Mouse (Mus musculus): ENCODE measurements around the gene Tbx21.

Gene Tbx21

DNA sequence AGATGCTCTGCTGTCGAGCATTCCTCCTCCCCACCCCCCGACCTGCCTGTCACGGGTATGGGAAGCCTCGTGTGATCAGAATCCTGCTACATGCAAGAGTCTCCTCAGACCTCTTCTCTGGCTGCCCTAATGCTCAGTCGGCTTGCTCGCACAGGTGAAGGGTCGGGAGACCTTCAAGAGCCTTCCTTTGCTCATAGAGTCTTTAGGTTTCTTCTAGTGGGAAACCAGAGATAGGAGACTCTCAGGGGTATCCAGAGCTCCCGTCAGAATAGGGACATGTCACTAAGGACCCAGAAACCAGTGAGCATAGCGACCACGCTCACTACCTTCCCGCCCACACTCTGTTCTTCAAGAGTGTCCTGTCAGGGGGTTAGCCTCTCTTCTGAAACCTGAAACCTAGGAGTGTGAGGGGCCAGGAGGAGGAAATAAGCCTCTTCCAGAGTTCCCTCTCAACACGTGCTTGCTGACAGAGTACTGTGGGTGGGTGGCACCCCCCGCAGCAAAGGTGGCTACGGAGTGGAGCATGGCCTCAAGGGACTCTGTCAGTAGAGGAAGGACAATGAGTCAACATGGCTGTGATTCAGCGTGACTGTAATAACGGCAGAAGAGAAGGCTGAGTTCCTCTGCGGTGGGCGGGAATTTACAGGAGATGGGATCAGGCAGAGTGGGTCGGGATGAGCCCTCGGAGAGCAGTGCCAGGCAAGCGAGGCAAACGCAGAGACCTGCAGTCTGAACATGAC, 31.6 kb downstream of the Tbx21 start:
- DNase-seq (ENCODE audit: low read depth, low spot score), result no peak

DNA sequence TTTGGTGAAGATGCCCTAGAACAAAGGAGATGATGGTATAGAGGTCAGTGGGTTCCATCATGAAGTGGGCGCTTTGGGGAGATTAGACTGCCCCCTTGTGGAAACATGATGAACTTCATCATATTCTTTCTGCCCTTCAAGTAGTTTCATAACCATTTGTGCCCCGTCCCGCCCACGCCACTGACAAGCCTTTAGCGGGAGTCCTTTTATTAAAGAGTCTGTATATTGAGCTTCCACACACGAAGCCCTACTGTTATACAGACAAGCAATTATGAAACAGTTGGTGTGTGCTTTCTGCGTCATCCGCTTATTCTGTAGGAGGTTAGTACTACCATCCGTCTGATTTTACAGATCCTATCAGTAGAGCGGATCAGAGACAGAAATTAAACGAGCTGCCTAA, 32.2 kb downstream of the Tbx21 start:
- DNase-seq (ENCODE audit: low read depth, low spot score), result peak; percentile 83

DNA sequence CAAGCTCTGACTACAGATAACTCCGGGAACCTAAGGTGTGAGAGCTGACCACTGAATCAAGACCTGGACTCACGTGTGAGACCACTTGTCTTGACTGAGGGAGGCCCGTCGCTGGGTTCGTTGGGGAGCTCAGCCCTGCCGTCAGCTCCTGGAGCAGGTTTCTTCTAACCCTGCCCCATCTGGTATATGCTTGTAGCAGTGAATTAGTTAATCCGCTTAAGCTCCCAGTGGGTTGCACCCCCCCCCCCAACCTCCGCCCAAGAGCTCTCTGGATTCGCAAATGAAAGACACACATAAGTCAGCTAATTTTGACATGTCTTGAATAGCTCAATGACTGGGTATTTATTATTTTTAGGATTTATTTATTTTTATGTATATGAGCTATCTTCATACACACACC, 34.8 kb downstream of the Tbx21 start:
- no peak for DNase-seq (ENCODE audit: low read depth, low spot score)

DNA sequence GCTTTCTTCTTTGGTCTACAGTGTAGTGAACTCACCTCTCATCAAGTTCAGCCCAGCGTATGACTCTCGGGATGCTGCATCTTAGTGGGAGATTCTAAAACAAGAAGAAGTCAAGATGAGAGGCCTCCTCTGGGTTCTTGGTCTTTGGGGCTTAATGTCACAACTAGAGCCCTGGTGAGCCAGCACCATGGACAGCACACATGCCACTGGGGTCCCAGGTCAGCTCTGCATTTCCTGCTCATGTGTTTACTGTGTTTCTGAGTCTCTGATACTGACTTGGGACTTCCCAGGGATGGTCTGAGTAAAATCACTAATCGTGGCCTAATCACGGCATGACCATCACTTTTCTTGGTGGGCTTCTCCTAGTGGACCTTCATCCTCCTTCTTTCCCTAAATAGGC, 36.4 kb downstream of the Tbx21 start:
- no peak for DNase-seq (ENCODE audit: low read depth, low spot score)

DNA sequence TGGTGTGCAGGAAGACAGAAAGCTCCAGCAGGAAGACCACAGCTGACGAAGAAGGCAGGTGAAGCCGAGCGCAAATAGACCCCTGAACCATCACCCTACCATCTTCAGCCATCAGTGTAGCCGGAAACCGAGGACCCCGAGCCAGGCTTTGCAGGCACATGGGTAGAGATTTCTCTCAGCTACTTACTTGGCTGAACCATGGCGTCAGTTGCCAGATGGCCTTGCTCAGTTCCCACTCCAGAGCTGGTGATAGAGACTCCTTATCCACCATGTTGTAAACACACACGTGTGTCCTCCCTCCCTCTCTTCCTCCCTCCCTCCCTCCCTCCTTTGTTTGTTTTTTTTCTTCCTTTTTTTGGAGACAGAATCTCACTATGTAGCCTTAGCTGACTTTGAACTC, 40.9 kb downstream of the Tbx21 start:
- DNase-seq (ENCODE audit: low read depth, low spot score), result no peak

DNA sequence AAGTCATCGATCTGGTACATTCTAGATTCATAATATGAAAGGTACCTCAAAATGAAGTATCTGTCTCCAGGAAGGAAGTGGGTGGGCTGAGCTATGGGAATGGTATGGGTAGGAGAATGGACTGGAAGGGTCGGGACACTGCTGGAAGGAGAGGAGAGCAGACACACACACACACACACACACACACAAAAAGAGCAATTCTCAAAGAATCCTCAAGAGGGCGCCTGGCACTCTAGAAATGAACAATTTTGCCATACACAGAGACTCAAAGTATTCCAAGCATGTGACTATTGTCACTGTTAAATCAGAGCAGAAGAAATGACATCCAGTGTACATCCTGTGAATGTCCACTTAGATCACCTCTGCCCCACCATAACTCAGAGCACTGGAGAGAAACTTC, 42.6 kb downstream of the Tbx21 start:
- peak; percentile 65 for DNase-seq (ENCODE audit: low read depth, low spot score)

DNA sequence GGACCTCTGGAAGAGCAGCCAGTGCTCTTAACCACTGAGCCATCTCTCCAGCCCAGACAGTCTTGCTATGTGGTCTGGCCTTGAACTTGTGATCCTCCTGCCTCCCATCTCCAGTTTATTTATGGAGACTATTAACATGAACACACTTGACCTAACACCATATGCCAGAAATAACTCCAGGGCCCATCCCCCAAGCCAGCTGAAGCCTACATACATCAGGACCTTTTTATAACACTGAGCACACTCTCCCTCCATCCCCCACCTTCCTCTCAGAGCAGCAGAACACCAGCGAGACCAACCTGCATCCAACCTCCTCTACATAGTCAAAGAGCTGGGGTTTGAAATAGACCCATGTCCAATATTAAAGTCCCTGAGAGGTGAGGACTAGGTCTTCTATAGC, 44.0 kb downstream of the Tbx21 start:
- no peak for DNase-seq (ENCODE audit: low read depth, low spot score)

DNA sequence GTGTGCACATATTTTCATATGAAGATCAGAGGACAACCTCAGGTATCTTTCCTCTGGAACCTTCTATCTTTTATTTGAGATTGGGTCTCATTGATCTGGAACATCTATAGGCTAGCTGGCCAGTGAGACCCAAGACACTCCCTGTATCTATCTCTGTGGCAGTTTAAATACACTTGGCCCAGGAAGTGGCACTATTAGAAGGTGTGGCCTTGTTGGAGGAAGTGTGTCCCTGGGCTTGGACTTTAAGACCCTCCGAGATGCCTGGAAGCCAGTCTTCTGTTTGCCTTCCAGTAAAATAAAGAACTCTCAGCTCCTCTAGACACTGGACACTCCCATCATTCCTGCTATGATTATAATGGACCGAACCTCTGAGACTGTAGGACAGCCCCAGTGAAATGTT, 45.4 kb downstream of the Tbx21 start:
- no peak for DNase-seq (ENCODE audit: low read depth, low spot score)

DNA sequence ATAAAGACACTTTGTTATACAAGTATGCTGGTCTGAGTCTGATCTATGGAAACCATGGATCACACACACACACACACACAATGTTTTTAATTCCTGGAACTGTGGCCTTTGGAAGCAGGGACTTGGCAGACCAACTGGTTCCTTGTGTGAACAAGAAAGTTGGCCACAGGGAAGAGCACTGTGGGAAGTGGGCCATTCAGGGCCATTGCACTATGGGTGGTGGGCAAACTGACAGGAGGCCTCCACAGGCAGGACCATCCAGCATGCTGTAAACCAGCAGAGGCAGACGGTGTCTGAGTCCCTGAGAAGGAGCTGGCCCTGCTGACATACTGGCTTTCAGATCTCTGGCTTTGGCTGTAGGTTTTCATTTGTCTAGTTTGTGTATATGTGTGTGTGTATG, 45.8 kb downstream of the Tbx21 start:
- no peak for DNase-seq (ENCODE audit: low read depth, low spot score)

DNA sequence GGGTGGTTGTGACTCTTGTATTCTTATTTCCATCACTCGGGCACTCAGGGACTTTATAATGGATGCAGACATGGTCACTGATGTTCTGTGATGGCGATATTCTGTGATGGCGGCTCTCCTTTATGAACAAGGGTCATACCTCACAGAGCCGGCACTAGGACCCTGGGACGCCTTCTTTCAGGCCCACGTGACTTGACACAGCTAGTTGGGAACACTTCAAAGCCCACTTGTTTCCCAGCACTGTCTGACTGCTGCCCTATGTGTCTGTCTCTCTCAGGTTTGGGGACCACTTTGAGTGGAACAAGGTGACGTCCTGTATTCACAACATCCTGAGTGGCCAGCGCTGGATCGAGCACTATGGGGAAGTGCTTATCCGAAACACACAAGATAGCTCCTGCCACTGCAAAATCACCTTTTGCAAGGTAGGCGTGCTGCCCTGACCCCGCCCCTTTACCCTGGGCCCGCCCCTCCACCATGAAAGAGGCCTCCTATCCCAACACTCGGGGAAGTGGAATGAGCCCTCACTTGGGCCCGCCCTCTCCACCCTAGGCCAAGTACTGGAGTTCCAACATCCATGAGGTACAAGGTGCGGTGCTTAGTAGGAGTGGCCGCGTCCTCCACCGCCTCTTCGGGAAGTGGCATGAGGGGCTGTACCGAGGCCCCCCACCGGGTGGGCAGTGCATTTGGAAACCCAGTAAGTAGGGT, 48.3 kb downstream of the Tbx21 start:
- no peak for DNase-seq (ENCODE audit: low read depth, low spot score)

DNA sequence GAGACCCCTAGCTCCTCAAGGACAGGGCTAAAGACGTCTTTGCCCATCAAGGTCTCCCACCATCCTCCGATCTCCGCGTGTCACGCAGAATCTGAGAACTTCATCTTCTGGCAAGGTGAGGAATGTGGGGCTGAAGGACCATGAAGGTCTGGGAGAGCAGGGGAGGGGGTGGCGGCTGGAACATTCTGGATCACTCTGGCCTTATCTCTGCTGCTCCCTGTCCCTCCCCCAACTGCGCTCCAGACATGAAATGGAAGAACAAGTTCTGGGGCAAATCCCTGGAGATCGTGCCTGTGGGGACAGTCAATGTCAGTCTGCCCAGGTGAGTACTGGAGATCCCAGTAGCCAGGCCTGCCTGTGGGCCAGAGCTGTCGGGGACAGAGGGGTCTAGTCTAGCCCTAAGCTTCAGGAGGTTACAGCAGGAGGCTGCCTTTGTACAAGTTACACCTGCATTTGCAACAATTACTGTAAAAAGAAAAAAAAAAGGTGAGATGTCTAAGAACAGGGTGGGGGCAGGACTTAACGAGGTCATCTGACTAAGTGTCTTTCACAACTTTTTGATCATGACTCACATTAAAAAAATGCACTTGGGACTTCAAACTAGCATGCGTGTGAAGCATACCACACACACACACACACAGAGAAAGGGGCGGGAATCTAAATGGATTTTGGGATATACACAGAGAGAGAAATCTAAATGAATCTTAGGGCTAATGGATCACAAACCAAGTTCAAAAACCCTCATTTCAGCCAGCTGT, 49.4 kb downstream of the Tbx21 start:
- no peak for DNase-seq (ENCODE audit: low read depth, low spot score)

DNA sequence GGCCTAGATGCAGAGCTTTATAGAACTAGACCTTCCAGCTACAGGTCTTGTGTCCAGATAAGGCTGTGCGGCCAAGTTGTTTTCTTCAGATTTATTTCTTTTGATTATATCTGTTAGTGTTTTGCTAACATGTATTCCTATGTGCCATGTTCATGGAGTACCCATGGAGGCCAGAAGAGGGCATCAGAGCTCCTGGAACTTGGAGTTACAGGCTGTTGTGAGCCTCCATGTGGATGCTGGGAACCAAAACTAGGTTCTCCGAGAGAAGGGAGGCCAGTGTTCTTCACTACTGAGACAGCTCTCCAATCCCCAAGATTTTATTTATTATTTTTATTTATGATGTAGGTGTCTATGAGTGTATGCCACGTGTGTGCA, 51.2 kb downstream of the Tbx21 start:
- peak; percentile 34 for DNase-seq (ENCODE audit: low read depth, low spot score)

DNA sequence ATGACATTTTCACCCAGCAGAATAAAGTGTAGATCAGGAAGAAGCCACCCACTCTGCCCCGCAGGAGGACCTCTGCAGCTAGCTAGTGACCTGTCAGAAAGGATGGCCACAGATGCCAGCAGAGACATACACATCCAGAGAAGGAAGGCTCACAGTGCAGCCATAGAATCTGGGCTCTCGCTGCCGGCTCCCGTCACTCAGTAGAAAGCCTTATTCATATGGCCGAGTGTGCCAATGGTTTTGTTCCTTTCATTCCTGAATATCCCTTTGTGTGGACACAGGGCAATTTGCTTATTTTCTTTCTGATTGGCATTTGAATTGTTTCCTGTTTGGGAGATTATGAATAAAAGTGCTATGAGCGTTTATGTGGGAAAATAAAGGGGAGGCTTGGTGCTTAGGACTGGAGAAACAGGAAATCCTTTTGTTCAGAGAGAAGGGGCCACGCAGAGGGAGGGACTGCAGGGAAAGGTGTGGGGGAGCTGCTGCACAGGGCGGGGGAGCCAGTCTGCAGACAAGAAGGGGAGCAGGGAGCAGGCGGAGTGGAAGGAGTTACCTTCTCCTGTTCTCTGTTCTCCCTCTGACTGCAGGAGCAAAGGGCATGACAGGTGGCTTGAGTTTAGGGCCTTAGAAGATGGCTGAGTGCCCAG, 51.7 kb downstream of the Tbx21 start:
- DNase-seq (ENCODE audit: low read depth, low spot score), result no peak

DNA sequence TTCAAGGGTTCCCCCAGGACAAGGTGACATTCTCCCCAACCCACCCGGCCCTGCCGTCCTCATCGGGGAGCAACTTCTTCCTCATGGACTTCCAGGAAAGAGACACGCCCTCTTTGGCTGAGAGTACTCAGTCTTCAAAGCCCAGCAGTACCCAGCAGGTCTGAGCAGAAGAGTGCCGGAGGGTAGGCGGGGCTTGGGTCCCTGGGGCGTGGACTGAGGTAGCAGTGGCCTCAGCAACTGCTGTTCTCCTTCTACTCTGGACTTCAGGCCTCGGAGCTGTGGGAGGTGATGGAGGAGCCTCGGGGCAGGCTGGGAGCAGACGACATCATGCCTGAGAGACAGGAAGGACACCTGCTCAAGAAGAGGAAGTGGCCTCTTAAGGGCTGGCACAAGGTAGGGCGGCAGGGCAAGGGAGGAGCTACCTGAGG, 62.9 kb downstream of the Tbx21 start:
- DNase-seq (ENCODE audit: low read depth, low spot score), result peak; percentile 51

DNA sequence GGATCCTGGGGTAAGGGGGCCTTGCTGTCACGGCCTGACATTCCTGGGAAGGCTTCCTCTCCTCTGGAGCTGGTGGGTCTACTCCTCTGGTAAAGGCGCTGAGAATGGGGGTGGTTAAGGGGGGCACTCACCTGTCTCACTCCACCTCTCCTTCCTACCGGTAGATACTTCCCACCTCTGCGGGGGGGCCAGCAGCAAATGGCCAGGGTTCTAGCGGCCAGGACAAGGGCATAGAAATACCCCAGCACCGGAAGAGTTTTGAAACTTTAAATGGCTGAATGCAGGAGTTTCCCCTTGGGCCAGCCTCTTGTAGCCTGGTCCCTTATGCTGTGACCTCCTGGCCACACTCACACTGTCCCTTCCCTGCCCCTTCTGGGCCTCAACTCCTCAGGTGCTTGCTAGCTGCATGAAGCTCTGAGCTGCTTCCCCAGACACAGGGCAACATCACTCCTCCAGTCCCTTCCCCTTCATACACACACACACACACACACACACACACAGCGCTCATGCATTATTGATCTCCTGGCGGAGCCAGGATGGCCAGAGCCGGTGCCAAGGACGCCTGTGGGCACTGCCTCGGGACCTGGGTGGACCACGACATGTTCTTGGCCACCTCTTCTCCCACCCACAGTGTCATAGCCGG, 64.1 kb downstream of the Tbx21 start:
- peak; percentile 24 for DNase-seq (ENCODE audit: low read depth, low spot score)

DNA sequence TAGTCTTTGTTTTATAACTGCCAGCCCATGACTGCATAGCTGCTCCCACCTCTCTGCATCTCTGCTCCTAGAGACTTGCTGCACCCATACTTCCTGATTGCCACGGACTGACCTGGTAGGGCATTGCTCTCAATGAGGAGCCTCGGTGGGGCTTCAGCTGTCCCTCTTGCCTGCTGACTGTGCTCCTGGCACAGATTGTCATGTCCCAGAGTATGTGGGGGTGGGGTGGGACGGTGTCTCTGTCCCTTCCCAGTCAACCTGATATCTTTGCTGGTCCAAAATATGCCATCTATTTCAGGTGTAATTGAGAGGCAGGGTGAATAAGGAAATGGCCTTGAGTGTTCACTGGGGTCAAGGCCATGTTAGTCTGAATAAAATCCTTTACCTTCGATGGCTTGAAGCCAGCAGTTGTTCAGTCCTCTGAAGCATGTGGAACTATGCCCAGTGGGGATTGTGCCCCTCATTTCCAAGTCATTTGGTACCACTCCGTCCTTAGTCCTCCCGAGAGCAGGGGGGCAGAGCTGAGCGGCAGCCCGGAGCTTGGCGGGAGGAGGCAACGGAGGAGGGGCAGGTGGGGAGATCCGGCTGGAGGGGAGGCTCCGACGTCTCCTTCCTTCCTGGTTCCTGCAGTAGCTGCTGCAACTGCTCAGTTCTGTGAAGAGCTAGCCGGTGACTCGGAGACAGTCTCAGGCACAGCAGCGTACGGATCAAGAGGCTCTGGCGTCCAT, 64.8 kb downstream of the Tbx21 start, which contains the start of gene Osbpl7:
Gene Osbpl7 (plus strand): TSS at position 413 of the 728 bp plus-strand sequence.
- DNase-seq (ENCODE audit: low read depth, low spot score), result peak; percentile 83

DNA sequence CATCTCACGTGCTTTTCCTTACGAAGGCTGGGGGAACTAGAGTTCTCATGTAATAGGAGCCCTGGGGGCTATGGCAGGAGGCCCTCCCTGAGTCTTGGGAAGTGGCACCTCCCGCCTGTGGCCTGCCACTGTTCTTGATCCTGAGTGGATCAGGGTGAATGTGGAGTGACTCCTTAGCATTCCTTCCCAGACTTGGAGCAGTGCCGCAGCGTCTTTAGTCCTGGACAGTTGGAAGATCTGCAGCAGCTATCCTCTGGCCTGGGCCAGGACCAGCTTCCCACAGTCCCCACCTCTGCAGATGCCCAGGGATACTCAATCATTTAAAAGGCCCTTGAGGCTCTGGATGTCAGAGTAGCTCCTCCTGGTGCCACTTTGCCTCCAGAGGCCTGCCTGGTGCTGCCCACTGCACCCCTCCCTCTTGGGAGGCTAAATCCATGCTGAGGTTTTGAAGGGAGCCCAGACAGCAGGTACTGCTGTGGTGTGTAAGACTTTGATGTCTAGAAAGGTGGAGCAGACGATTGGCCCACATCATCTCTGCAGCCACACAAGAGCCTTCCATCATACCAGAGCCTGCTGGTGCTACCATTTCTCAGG, 65.5 kb downstream of the Tbx21 start:
- no peak for DNase-seq (ENCODE audit: low read depth, low spot score)

DNA sequence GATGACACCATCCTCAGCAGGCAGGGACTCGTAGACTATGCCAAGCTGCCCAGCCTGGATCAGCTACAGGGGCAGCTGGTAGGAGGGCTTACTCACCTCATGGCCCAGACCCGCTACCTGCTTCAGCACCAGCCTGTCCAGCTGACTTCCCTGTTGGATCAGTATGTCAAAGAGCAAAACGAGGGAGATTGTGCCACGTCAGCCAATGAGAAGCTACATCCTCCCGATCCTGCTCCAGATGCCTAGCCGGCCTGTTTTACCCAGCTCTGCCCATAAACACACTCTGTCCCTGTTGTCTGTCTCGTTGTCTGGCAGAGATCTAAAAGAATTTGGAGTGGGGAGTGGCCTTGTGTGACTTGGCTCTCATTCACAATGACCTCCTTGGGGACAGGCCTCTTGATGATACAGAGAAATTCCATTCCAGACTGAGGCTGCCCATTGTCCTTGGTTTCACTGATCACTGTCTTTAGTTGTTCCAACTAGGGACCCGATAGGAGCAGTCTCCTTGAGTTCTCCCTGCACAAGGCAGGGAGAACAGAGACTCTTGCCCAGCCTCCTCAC, 67.0 kb downstream of the Tbx21 start:
- no peak for DNase-seq (ENCODE audit: low read depth, low spot score)
